Mouse (Mus musculus) limb, embryonic 15.5 days (tissue): ENCODE measurements at regions not wholly inside any gene's neighbourhood (a gene's known extent, or its start where the extent isn't known, plus 50 kb on each side); places are given as distances from the start of the nearest gene placed in this dataset.

Experiments used
- ATAC-seq: fragments of 200-750 bp; cut with Nextera tagmentation; 2 replicates; pipeline ENCODE4 v1.8.0; 2017; ENCODE audit warnings: low read depth, moderate TSS enrichment; ENCODE audit not compliant: insufficient number of reproducible peaks, low FRiP score, low TSS enrichment
- H3K27ac ChIP-seq: fragments of 300-500 bp; sonication (generic); 2 replicates; pipeline ENCODE4 v1.5.1; 2015; ENCODE audit warnings: moderate library complexity, mild to moderate bottlenecking, inconsistent platforms
- H3K27me3 ChIP-seq: fragments of 300-500 bp; sonication (generic); 2 replicates; pipeline ENCODE4 v1.6.1; 2015; ENCODE audit warnings: inconsistent platforms
- H3K36me3 ChIP-seq: fragments of 300-500 bp; sonication (generic); 2 replicates; pipeline ENCODE4 v1.6.1; 2015; ENCODE audit warnings: inconsistent platforms
- H3K4me1 ChIP-seq: fragments of 300-500 bp; sonication (generic); 2 replicates; pipeline ENCODE4 v1.6.1; 2015; ENCODE audit warnings: inconsistent platforms
- H3K4me2 ChIP-seq: fragments of 300-500 bp; sonication (generic); 2 replicates; pipeline ENCODE4 v1.6.1; 2015; ENCODE audit warnings: mild to moderate bottlenecking, inconsistent platforms
- H3K4me3 ChIP-seq: fragments of 300-500 bp; sonication (generic); 2 replicates; pipeline ENCODE4 v1.5.1; 2015; ENCODE audit warnings: mild to moderate bottlenecking, inconsistent platforms
- H3K9ac ChIP-seq: fragments of 300-500 bp; sonication (generic); 2 replicates; pipeline ENCODE4 v1.6.1; 2015; ENCODE audit warnings: inconsistent platforms
- H3K9me3 ChIP-seq: fragments of 300-500 bp; sonication (generic); 2 replicates; pipeline ENCODE4 v1.6.1; 2016; ENCODE audit warnings: inconsistent platforms
- WGBS: fragments of 180-500 bp; shearing (Covaris S2); methylation state at CpG from one replicate; pipeline ENCODE4 v1.1.7; 2015; 5-methylcytosine and 5-hydroxymethylcytosine counted together

GRCm38 (mm10) chr1:19673448-19674396 lies 465.0 kb downstream of the Tfap2b start:
- no peak overlapping the region for H3K4me2 ChIP-seq
- H3K27me3 ChIP-seq = no peaks in the 10 kb centered on the region
- no peaks in the 10 kb centered on the region for H3K9me3 ChIP-seq
- WGBS = 18% methylated on average over 8 of the region's 8 CpGs
- no peak for ATAC-seq
- H3K9ac ChIP-seq = no peak overlapping the region
- no peak overlapping the region for H3K4me3 ChIP-seq
- no peaks in the 10 kb centered on the region for H3K36me3 ChIP-seq
- H3K4me1 ChIP-seq = no peaks in the 10 kb centered on the region
- H3K27ac ChIP-seq = no peak overlapping the region

GRCm38 (mm10) chr1:19674397-19674770 lies 465.7 kb downstream of the Tfap2b start:
- Histone ChIP-seq H3K27me3 (no peaks in the 10 kb centered on the region), H3K36me3 (no peaks in the 10 kb centered on the region), H3K9me3 (no peaks in the 10 kb centered on the region), H3K4me3 (no peak overlapping the region), H3K4me1 (no peaks in the 10 kb centered on the region), H3K4me2 (no peak overlapping the region), H3K27ac (no peak overlapping the region), H3K9ac (no peak overlapping the region)
- 9% methylated on average over 3 of the region's 3 CpGs for WGBS
- no peak for ATAC-seq

GRCm38 (mm10) chr1:19681024-19681778 lies 472.5 kb downstream of the Tfap2b start:
- 52% methylated on average over 12 of the region's 12 CpGs for WGBS
- H3K27ac ChIP-seq = no peak overlapping the region
- H3K9me3 ChIP-seq = no peaks in the 10 kb centered on the region
- no peaks in the 10 kb centered on the region for H3K36me3 ChIP-seq
- no peak overlapping the region for H3K4me2 ChIP-seq
- H3K9ac ChIP-seq = no peak overlapping the region
- no peak for ATAC-seq
- H3K27me3 ChIP-seq = no peaks in the 10 kb centered on the region
- H3K4me3 ChIP-seq = no peak overlapping the region
- no peaks in the 10 kb centered on the region for H3K4me1 ChIP-seq
